Mouse (Mus musculus): ENCODE data around the gene Gm11172.

DNA sequence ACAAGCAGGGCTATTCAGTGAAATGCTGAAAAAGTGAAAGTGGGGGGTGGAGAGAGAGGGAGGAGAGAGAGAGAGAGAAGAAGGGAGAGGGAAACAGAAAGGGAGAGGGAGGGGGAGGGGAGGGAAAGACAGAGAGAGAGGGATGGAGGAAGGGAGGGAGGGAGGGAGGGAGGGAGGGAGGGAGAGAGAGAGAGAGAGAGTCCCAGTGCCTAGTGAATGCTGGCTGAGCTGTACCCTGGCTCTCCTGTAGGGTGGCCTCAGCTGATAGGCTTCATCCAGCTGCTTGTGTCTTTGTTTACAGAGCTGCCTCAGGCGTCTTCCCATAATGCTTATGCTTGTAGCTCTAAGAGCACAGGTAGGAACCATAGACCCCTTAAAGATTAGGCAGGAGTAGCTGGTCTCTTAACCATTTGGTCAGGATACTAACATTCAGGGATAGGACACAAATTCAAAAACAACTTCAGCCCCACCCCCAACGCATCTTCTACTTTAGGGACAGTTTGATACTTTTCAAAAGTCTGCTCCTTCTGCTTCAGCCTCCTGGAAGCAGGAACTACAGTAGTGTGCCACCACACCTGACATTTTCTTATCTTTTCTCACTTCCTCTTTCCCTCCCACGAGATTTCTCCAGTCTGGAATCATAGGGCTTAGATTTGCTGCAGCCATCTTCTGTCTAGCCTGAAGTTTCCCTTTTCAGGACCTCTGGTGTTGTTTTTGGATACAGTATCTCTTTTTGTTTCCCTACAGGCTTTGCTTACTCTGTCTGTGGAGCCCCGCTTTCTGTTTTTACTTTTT, 42.0 kb upstream of the Gm11172 start:
- TF ChIP-seq POLR2A (IDR thresholded peaks at IDR 0.05; ENCODE audit: low read depth, low read length), result no peak
- no peak for TF ChIP-seq CTCF (IDR thresholded peaks at IDR 0.05; ENCODE audit: borderline replicate concordance, insufficient read depth, low read length)
